Mouse (Mus musculus): ENCODE measurements around the gene Zfp729b. TPM values are rescaled to one million over a fixed set of nuclear protein-coding genes. Genes with fewer than 3 reads are reported as not detected.
A peak's percentile ranks its signal among the peaks of the same experiment; 100 is the strongest.

Gene Zfp729b
- polyA plus RNA-seq (2012; rRNA removed) (0.43 and 0.80 TPM in 2 replicates), polyA plus RNA-seq (2014; fragmentation: Nextera tagmentation; extraction: Ambion mirVana) (1.5 and 1.6 TPM in 2 replicates)

DNA sequence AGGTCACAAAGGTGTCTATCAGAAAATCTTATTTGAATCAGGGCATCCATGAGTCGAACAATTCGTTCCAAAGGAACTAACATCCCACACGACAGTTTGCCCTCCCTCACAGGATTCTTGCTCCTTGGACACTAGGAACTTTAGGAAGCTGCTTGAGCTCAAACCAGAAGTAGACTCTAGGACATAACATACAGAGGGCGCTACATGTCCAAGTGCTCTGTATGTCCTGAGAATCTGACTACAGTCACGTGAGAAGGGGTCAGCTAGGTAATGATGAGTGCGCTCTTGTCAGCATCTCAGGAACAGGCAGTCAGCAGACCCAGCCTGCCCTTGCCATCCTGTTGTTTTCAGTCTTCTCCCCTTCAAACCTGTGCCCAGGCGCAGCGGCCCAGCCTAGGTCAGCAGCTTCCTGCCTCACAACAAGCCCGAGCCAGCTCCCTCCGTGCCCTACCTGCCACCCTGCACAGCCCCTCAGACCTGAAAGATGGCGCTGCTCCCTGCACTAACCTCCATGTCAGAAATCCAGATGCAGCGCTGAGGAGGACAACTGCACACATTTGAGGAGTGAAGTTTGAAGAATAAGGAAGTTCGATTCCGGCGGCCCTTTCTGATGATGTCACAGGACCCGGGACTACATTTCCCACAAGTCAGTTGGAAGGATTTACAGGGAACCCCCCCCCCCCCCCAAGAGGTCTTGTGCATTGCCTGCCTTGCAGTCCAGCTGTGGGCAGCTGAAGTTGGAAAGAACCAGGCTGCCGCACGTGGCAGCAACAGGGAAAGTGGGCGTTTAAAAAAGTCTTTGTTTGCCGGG lies at the start of gene Zfp729b:
Zfp729b (minus strand) TSS at position 642 of the 811 bp plus-strand sequence.
- H3K4me1 ChIP-seq (replicated peaks; ENCODE audit: control insufficient read depth in 2 of 2, insufficient read depth in 2 of 2, low read length in 1 of 2), result peaks cover 2 to 3% of the 10 kb centered on the region in 2 experiments; a peak in 2 of 4 replicates
- H3K9me3 ChIP-seq (ENCODE audit: control insufficient read depth, low read length), result no peaks in the 10 kb centered on the region
- H3K36me3 ChIP-seq (replicated peaks; ENCODE audit: control insufficient read depth, insufficient read depth, low read depth), result no peaks in the 10 kb centered on the region
- peak within 1 kb of the TSS; percentile 68 to 91 for H3K4me3 ChIP-seq (ENCODE audit: insufficient read depth in 1 of 2, low read depth in 2 of 2, low read length in 2 of 2)
- TF ChIP-seq EP300 (IDR thresholded peaks at IDR 0.05; ENCODE audit: low read depth) (no peak), CTCF (IDR thresholded peaks at IDR 0.05; ENCODE audit: low read depth) (peak; percentile 50)
- no peaks in the 10 kb centered on the region for H3K27me3 ChIP-seq (ENCODE audit: control insufficient read depth, insufficient read depth, low read length)
- peak within 1 kb of the TSS; percentile 65 for H3K4me2 ChIP-seq (ENCODE audit: low read depth)
- H3K9ac ChIP-seq (replicated peaks), result peak within 1 kb of the TSS; percentile 64
- WGBS (ENCODE audit: insufficient replicate concordance), result 3% methylated on average over 20 of the region's 20 CpGs
- DNase-seq (ENCODE audit: low read depth in 3 of 3, low spot score in 3 of 3) (peak; percentile 73 to 76 (median 75)), ATAC-seq (ENCODE audit: insufficient read depth) (peak; percentile 90)
- H3K27ac ChIP-seq, result no peak within 1 kb of the TSS

DNA sequence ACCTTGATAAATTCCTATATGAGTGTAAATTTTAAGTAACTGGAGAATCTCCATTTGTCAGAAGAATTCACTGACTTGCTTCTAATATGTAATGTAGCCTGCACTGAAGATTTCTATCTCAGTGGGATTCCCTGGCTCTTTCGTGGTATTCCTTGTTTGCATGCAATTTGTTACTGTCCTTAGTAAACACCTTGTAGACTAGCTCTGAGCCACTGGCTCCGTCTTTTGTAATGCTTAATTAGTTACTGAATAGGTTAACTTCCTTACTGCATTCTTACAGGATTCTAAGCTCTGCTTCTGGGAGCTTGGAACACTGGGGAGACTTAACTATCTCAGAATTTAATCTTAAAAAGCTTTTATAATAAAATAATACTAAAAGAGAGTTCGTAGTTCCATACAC lies 43.0 kb upstream of the Zfp729b start:
- H3K9me3 ChIP-seq (ENCODE audit: control insufficient read depth, low read length), result no peaks in the 10 kb centered on the region
- H3K4me3 ChIP-seq (ENCODE audit: insufficient read depth in 1 of 2, low read depth in 2 of 2, low read length in 2 of 2), result no peak overlapping the region
- H3K27ac ChIP-seq, result no peak overlapping the region
- no peaks in the 10 kb centered on the region for H3K4me1 ChIP-seq (replicated peaks; ENCODE audit: control insufficient read depth in 2 of 2, insufficient read depth in 2 of 2, low read length in 1 of 2)
- DNase-seq (ENCODE audit: low read depth in 3 of 3, low spot score in 3 of 3) (no peak), ATAC-seq (ENCODE audit: insufficient read depth) (no peak)
- TF ChIP-seq EP300 (IDR thresholded peaks at IDR 0.05; ENCODE audit: low read depth), result no peak
- no peak for TF ChIP-seq CTCF (IDR thresholded peaks at IDR 0.05; ENCODE audit: low read depth)
- H3K9ac ChIP-seq (replicated peaks), result no peak overlapping the region
- H3K36me3 ChIP-seq (replicated peaks; ENCODE audit: control insufficient read depth, insufficient read depth, low read depth), result no peaks in the 10 kb centered on the region
- no peak overlapping the region for H3K4me2 ChIP-seq (ENCODE audit: low read depth)
- H3K27me3 ChIP-seq (ENCODE audit: control insufficient read depth, insufficient read depth, low read length), result no peaks in the 10 kb centered on the region
- WGBS (ENCODE audit: insufficient replicate concordance), result 45% methylated on average over 3 of the region's 3 CpGs

DNA sequence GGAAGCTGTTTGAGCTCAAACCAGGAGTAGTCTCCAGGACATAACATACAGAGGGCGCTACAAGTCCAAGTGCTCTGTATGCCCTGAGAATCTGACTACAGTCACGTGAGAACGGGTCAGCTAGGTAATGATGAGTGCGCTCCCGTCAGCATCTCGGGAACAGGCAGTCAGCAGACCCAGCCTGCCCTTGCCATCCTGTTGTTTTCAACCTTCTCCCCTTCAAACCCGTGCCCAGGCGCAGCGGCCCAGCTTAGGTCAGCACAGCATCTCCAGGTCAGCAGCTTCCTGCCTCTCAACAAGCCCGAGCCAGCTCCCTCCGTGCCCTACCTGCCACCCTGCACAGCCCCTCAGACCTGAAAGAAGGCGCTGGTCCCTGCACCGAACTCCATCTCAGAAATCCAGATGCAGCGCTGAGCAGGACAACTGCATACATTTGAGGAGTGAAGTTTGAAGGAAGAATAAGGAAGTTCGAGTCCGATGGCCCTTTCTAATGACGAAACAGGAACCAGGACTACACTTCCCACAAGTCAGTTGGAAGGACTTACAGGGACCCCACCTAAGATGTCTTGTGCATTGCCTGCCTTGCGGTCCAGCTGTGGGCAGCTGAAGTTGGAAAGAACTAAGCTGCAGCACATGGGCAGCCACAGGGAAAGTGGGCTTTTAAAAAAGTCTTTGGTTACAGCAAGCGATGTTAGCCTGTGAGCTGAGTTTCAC lies 27.9 kb upstream of the Zfp729b start, which contains the start of the genes Gm49345 and Zfp729a:
Gm49345 (minus strand) TSS at position 476 of the 714 bp plus-strand sequence.
Zfp729a (minus strand) TSS at position 498 of the 714 bp plus-strand sequence.
- ATAC-seq (ENCODE audit: insufficient read depth) (peak; percentile 97), DNase-seq (ENCODE audit: low read depth in 3 of 3, low spot score in 3 of 3) (peak; percentile 70 to 76 (median 71))
- WGBS (ENCODE audit: insufficient replicate concordance), result under 1% methylated on average over 19 of the region's 19 CpGs
- Histone ChIP-seq H3K4me3 (ENCODE audit: insufficient read depth in 1 of 2, low read depth in 2 of 2, low read length in 2 of 2) (peak within 1 kb of the TSS; percentile 82 to 99), H3K27me3 (ENCODE audit: control insufficient read depth, insufficient read depth, low read length) (no peaks in the 10 kb centered on the region), H3K4me1 (replicated peaks; ENCODE audit: control insufficient read depth in 2 of 2, insufficient read depth in 2 of 2, low read length in 1 of 2) (peaks cover 0 to 2% of the 10 kb centered on the region in 2 experiments; a peak in 1 of 4 replicates), H3K9ac (replicated peaks) (peak within 1 kb of the TSS; percentile 68), H3K27ac (no peak within 1 kb of the TSS), H3K9me3 (ENCODE audit: control insufficient read depth, low read length) (no peaks in the 10 kb centered on the region), H3K36me3 (replicated peaks; ENCODE audit: control insufficient read depth, insufficient read depth, low read depth) (no peaks in the 10 kb centered on the region), H3K4me2 (ENCODE audit: low read depth) (peak within 1 kb of the TSS; percentile 66)
- TF ChIP-seq EP300 (IDR thresholded peaks at IDR 0.05; ENCODE audit: low read depth) (no peak), CTCF (IDR thresholded peaks at IDR 0.05; ENCODE audit: low read depth) (peak; percentile 70)

DNA sequence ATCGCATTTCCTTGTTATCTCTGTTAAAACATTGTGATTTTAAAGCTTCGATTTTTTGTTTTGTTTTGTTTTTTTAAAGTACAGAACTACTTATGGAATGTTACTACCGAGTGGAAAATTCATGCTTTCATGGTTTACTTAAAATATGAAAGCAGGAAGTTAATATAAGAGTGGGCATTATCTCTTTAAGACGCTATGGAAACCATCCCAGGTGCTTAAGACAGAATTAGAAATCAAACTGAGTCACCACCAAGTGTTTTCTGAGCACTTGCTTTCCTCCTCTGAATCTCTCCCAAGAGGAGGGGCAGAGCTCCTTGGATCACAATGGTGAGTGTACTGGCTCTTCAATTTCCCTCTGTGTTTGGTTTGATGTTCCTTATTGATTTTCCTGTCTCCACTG lies 601 bp upstream of the Zfp729b start:
- DNase-seq (ENCODE audit: low read depth in 3 of 3, low spot score in 3 of 3) (no peak), ATAC-seq (ENCODE audit: insufficient read depth) (no peak)
- WGBS (ENCODE audit: insufficient replicate concordance), result 68% methylated on average over 4 of the region's 4 CpGs
- no peak for TF ChIP-seq CTCF (IDR thresholded peaks at IDR 0.05; ENCODE audit: low read depth)
- no peak for TF ChIP-seq EP300 (IDR thresholded peaks at IDR 0.05; ENCODE audit: low read depth)
- Histone ChIP-seq H3K27ac (no peak overlapping the region), H3K27me3 (ENCODE audit: control insufficient read depth, insufficient read depth, low read length) (no peaks in the 10 kb centered on the region), H3K9me3 (ENCODE audit: control insufficient read depth, low read length) (no peaks in the 10 kb centered on the region), H3K36me3 (replicated peaks; ENCODE audit: control insufficient read depth, insufficient read depth, low read depth) (no peaks in the 10 kb centered on the region), H3K4me1 (replicated peaks; ENCODE audit: control insufficient read depth in 2 of 2, insufficient read depth in 2 of 2, low read length in 1 of 2) (peaks cover 2 to 3% of the 10 kb centered on the region in 2 experiments; a peak in 2 of 4 replicates), H3K4me3 (ENCODE audit: insufficient read depth in 1 of 2, low read depth in 2 of 2, low read length in 2 of 2) (no peak overlapping the region; a peak in 1 of 4 replicates), H3K4me2 (ENCODE audit: low read depth) (peak overlapping the region; percentile 65; the same call in 1 of the 2 replicates), H3K9ac (replicated peaks) (no peak overlapping the region)

Data from liver, embryonic 14.5 days (tissue).